Mouse (Mus musculus) thymus, adult 18-20 months (tissue): ENCODE measurements around the gene Cdk5rap2.

Experiments used
- DNase-seq, 2 experiments: peaks; one replicate each; pipeline ENCODE4 v3.0.0; 2022; ENCODE audit warnings: mixed read lengths in 2 of 2

Gene Cdk5rap2

GRCm38 (mm10) chr4:70353656-70354055 is 56.6 kb downstream of the Cdk5rap2 start:
- no peak for DNase-seq

GRCm38 (mm10) chr4:70335444-70336144 is 74.6 kb downstream of the Cdk5rap2 start:
- DNase-seq, result no peak

GRCm38 (mm10) chr4:70334995-70335394 is 75.2 kb downstream of the Cdk5rap2 start:
- DNase-seq, result no peak

- no peak for DNase-seq
Measured at GRCm38 (mm10) chr4:70332981-70333380, 77.3 kb downstream of the Cdk5rap2 start.

- no peak for DNase-seq
Measured at GRCm38 (mm10) chr4:70332576-70332975, 77.7 kb downstream of the Cdk5rap2 start.

GRCm38 (mm10) chr4:70331181-70331580 is 79.1 kb downstream of the Cdk5rap2 start:
- peak in 1 of 2 experiments; percentile 30 for DNase-seq

- no peak for DNase-seq
Measured at GRCm38 (mm10) chr4:70328033-70328432, 82.2 kb downstream of the Cdk5rap2 start.

- DNase-seq, result no peak
Measured at GRCm38 (mm10) chr4:70327436-70327835, 82.8 kb downstream of the Cdk5rap2 start.

GRCm38 (mm10) chr4:70321586-70321985 is 88.7 kb downstream of the Cdk5rap2 start:
- DNase-seq, result no peak

GRCm38 (mm10) chr4:70312170-70312569 is 98.1 kb downstream of the Cdk5rap2 start:
- DNase-seq, result no peak

- no peak for DNase-seq
Measured at GRCm38 (mm10) chr4:70311530-70311929, 98.7 kb downstream of the Cdk5rap2 start.

- DNase-seq, result peak in 1 of 2 experiments; percentile 25
Measured at GRCm38 (mm10) chr4:70307230-70307629, 103.0 kb downstream of the Cdk5rap2 start.

GRCm38 (mm10) chr4:70303870-70304269 is 106.4 kb downstream of the Cdk5rap2 start:
- DNase-seq, result no peak

GRCm38 (mm10) chr4:70301187-70301586 is 109.1 kb downstream of the Cdk5rap2 start:
- no peak for DNase-seq

- no peak for DNase-seq
Measured at GRCm38 (mm10) chr4:70289361-70289760, 120.9 kb downstream of the Cdk5rap2 start.

GRCm38 (mm10) chr4:70283163-70283562 is 127.1 kb downstream of the Cdk5rap2 start:
- no peak for DNase-seq

- no peak for DNase-seq
Measured at GRCm38 (mm10) chr4:70278882-70279281, 131.4 kb downstream of the Cdk5rap2 start.

- DNase-seq, result no peak
Measured at GRCm38 (mm10) chr4:70278057-70278456, 132.2 kb downstream of the Cdk5rap2 start.

- DNase-seq, result no peak
Measured at GRCm38 (mm10) chr4:70272943-70273342, 137.3 kb downstream of the Cdk5rap2 start.

GRCm38 (mm10) chr4:70272527-70272926 is 137.7 kb downstream of the Cdk5rap2 start:
- DNase-seq, result no peak

- DNase-seq, result no peak
Measured at GRCm38 (mm10) chr4:70267213-70267906, 142.9 kb downstream of the Cdk5rap2 start.

GRCm38 (mm10) chr4:70265248-70265647 is 145.0 kb downstream of the Cdk5rap2 start:
- peak; percentile 5 to 24 for DNase-seq

GRCm38 (mm10) chr4:70262850-70263249 is 147.4 kb downstream of the Cdk5rap2 start:
- DNase-seq, result no peak

- DNase-seq, result no peak
Measured at GRCm38 (mm10) chr4:70261315-70261714, 148.9 kb downstream of the Cdk5rap2 start.
